Mouse (Mus musculus) T-cell, adult 2 months (primary cell): ENCODE data around the gene Borcs6.
A peak's percentile ranks its signal among the peaks of the same experiment; 100 is the strongest.

Experiments used
- DNase-seq: peaks from one replicate; pipeline ENCODE4 v3.0.0; 2022; ENCODE audit warnings: low spot score

Gene Borcs6

GRCm38 (mm10) chr11:69071262-69071661, 11.7 kb downstream of the Borcs6 start:
- DNase-seq: no peak

GRCm38 (mm10) chr11:69072234-69072633, 12.7 kb downstream of the Borcs6 start:
- no peak for DNase-seq

- DNase-seq: no peak
These were observed 13.1 kb downstream of the Borcs6 start for GRCm38 (mm10) chr11:69072666-69073064.

- DNase-seq: peak; percentile 88
These were observed 13.8 kb downstream of the Borcs6 start for GRCm38 (mm10) chr11:69073065-69073888.

GRCm38 (mm10) chr11:69073951-69074775, 14.6 kb downstream of the Borcs6 start:
- DNase-seq: no peak

GRCm38 (mm10) chr11:69074776-69075069, 15.2 kb downstream of the Borcs6 start:
- no peak for DNase-seq

- no peak for DNase-seq
These were observed 16.4 kb downstream of the Borcs6 start for GRCm38 (mm10) chr11:69075764-69076479.

GRCm38 (mm10) chr11:69076572-69076971, 17.1 kb downstream of the Borcs6 start:
- no peak for DNase-seq

GRCm38 (mm10) chr11:69077316-69077715, 17.8 kb downstream of the Borcs6 start:
- DNase-seq: no peak

GRCm38 (mm10) chr11:69078041-69078440, 18.5 kb downstream of the Borcs6 start:
- DNase-seq: no peak

GRCm38 (mm10) chr11:69078805-69079438, 19.4 kb downstream of the Borcs6 start:
- no peak for DNase-seq

GRCm38 (mm10) chr11:69080102-69080854, 20.8 kb downstream of the Borcs6 start:
- no peak for DNase-seq

GRCm38 (mm10) chr11:69080855-69081222, 21.3 kb downstream of the Borcs6 start:
- DNase-seq: no peak

- DNase-seq: no peak
These were observed 22.1 kb downstream of the Borcs6 start for GRCm38 (mm10) chr11:69081613-69082012.

GRCm38 (mm10) chr11:69085608-69086007, 26.1 kb downstream of the Borcs6 start:
- no peak for DNase-seq

GRCm38 (mm10) chr11:69086390-69086789, 26.9 kb downstream of the Borcs6 start:
- DNase-seq: no peak

GRCm38 (mm10) chr11:69087082-69087481, 27.6 kb downstream of the Borcs6 start:
- DNase-seq: no peak

- DNase-seq: no peak
These were observed 28.1 kb downstream of the Borcs6 start for GRCm38 (mm10) chr11:69087597-69087996.

- DNase-seq: peak; percentile 92
These were observed 28.8 kb downstream of the Borcs6 start, which contains the start of gene Vamp2 for GRCm38 (mm10) chr11:69088103-69088855. Gene Vamp2 (plus strand): TSS chr11:69088490.

GRCm38 (mm10) chr11:69088856-69089615, 29.5 kb downstream of the Borcs6 start:
- DNase-seq: no peak
